Mouse (Mus musculus): ENCODE data around the gene Col6a5.

DNA sequence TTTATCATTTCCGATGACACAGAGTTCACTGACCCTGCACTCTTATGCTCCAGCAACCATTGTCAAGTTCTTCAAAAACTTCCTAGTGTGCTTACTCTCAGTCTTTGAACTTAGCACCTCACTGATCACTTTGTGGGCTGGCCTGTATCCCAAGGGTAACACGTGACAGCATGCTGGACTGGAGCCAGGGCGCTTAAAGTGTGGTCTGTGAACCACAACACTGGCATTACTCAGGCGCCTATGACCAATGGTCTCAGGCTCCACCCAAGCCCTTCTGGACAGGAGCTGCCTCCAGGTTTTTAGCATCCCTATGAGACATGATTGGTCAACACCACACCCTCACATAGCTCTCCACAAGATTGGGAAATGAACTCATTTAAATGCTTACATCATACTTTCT is 79.7 kb downstream of the Col6a5 start:
- TF ChIP-seq SMC3 (IDR thresholded peaks at IDR 0.05; ENCODE audit: low read depth, low read length) (no peak), CTCF (conservative IDR thresholded peaks at IDR 0.05 in 1 of 2, IDR thresholded peaks at IDR 0.05 in 1 of 2; ENCODE audit: low read depth in 2 of 2, low read length in 2 of 2) (no peak), ZC3H11A (IDR thresholded peaks at IDR 0.05; ENCODE audit: low read depth, low read length) (no peak), MAX (IDR thresholded peaks at IDR 0.05; ENCODE audit: low read length) (no peak), POLR2A (IDR thresholded peaks at IDR 0.05; ENCODE audit: low read depth, low read length) (no peak), RCOR1 (conservative IDR thresholded peaks at IDR 0.05; ENCODE audit: low read depth, low read length) (no peak), NELFE (IDR thresholded peaks at IDR 0.05; ENCODE audit: low read depth, low read length) (no peak), ZKSCAN1 (IDR thresholded peaks at IDR 0.05; ENCODE audit: borderline replicate concordance, low read depth, low read length) (no peak), ETS1 (conservative IDR thresholded peaks at IDR 0.05; ENCODE audit: low read depth, low read length) (no peak)

Measured in CH12.LX (cell line).